Mouse (Mus musculus): ENCODE measurements at regions not wholly inside any gene's neighbourhood (a gene's known extent, or its start where the extent isn't known, plus 50 kb on each side); places are given as distances from the start of the nearest gene placed in this dataset.

- no peak for TF ChIP-seq CTCF (conservative IDR thresholded peaks at IDR 0.05; ENCODE audit: insufficient read depth, insufficient read length, low read depth, low read length)
- no peak for TF ChIP-seq POLR2A (IDR thresholded peaks at IDR 0.05; ENCODE audit: low read depth, low read length)
These were observed 133.9 kb downstream of the Pdgfra start for GRCm38 (mm10) chr5:75285950-75286349.

Measured in kidney, adult 2 months (tissue).